Mouse (Mus musculus): ENCODE results near the gene Bhlhe41.

The Bhlhe41 gene

GRCm38 (mm10) chr6:145865289-145865885, at the start of gene Bhlhe41:
Gene Bhlhe41 (minus strand): TSS chr6:145865558.
- peak; percentile 85 for DNase-seq

- DNase-seq, result no peak
These were observed 46.9 kb upstream of the Bhlhe41 start for GRCm38 (mm10) chr6:145912232-145912631.

GRCm38 (mm10) chr6:145910469-145911426, 45.4 kb upstream of the Bhlhe41 start:
- no peak for DNase-seq

- DNase-seq, result no peak
These were observed 44.6 kb upstream of the Bhlhe41 start for GRCm38 (mm10) chr6:145909943-145910342.

GRCm38 (mm10) chr6:145906096-145906890, 40.9 kb upstream of the Bhlhe41 start:
- DNase-seq, result no peak

- DNase-seq, result no peak
These were observed 39.3 kb upstream of the Bhlhe41 start for GRCm38 (mm10) chr6:145904616-145905015.

GRCm38 (mm10) chr6:145904169-145904568, 38.8 kb upstream of the Bhlhe41 start:
- no peak for DNase-seq

- DNase-seq, result no peak
These were observed 29.4 kb upstream of the Bhlhe41 start for GRCm38 (mm10) chr6:145894669-145895342.

GRCm38 (mm10) chr6:145893366-145894021, 28.1 kb upstream of the Bhlhe41 start:
- DNase-seq, result peak; percentile 31

- no peak for DNase-seq
These were observed 27.3 kb upstream of the Bhlhe41 start for GRCm38 (mm10) chr6:145892381-145893265.

- no peak for DNase-seq
These were observed 26.6 kb upstream of the Bhlhe41 start for GRCm38 (mm10) chr6:145891951-145892350.

GRCm38 (mm10) chr6:145887719-145888118, 22.4 kb upstream of the Bhlhe41 start:
- DNase-seq, result no peak

GRCm38 (mm10) chr6:145886277-145886676, 20.9 kb upstream of the Bhlhe41 start:
- DNase-seq, result peak; percentile 62

GRCm38 (mm10) chr6:145885069-145885468, 19.7 kb upstream of the Bhlhe41 start:
- DNase-seq, result peak; percentile 57

- peak; percentile 20 for DNase-seq
These were observed 18.3 kb upstream of the Bhlhe41 start for GRCm38 (mm10) chr6:145883668-145884067.

- DNase-seq, result no peak
These were observed 17.7 kb upstream of the Bhlhe41 start for GRCm38 (mm10) chr6:145883010-145883409.

GRCm38 (mm10) chr6:145880609-145881008, 15.3 kb upstream of the Bhlhe41 start:
- DNase-seq, result no peak

GRCm38 (mm10) chr6:145876986-145877735, 11.8 kb upstream of the Bhlhe41 start:
- peak; percentile 35 for DNase-seq

GRCm38 (mm10) chr6:145873354-145873753, 8.0 kb upstream of the Bhlhe41 start:
- DNase-seq, result no peak

- DNase-seq, result no peak
These were observed 6.7 kb upstream of the Bhlhe41 start for GRCm38 (mm10) chr6:145872010-145872409.
